Mouse (Mus musculus) intestine, postnatal 0 days (tissue): ENCODE results near the gene Mansc1. TPM values are rescaled to one million over a fixed set of nuclear protein-coding genes. Genes with fewer than 3 reads are reported as not detected.

Source experiments
- ATAC-seq: fragments of 200-750 bp; cut with Nextera tagmentation; 2 replicates; pipeline ENCODE4 v1.8.0; 2017; ENCODE audit warnings: mild to moderate bottlenecking, moderate TSS enrichment, moderate library complexity
- H3K27ac ChIP-seq: fragments of 300-500 bp; sonication (generic); 2 replicates; pipeline ENCODE4 v1.5.1; 2014; ENCODE audit warnings: mild to moderate bottlenecking, low read depth, low read length, moderate library complexity
- H3K27me3 ChIP-seq: fragments of 300-500 bp; sonication (generic); replicated peaks from 2 replicates; pipeline ENCODE4 v1.6.1; 2014; ENCODE audit warnings: low read length, mixed read lengths; ENCODE audit not compliant: control insufficient read depth, insufficient read depth
- H3K36me3 ChIP-seq: fragments of 300-500 bp; sonication (generic); 2 replicates; pipeline ENCODE4 v1.6.1; 2014; ENCODE audit warnings: mild to moderate bottlenecking, moderate library complexity; ENCODE audit not compliant: control insufficient read depth, insufficient read depth
- H3K4me1 ChIP-seq: fragments of 300-500 bp; sonication (generic); replicated peaks from 2 replicates; pipeline ENCODE4 v1.6.1; 2014; ENCODE audit warnings: antibody characterized with exemption, low read length, mixed read lengths; ENCODE audit not compliant: control insufficient read depth, insufficient read depth
- H3K4me2 ChIP-seq: fragments of 300-500 bp; sonication (generic); replicated peaks from 2 replicates; pipeline ENCODE4 v1.6.1; 2014; ENCODE audit warnings: low read depth, mild to moderate bottlenecking, moderate library complexity
- H3K4me3 ChIP-seq: fragments of 300-500 bp; sonication (generic); 2 replicates; pipeline ENCODE4 v1.5.1; 2014; ENCODE audit warnings: low read depth, low read length
- H3K9ac ChIP-seq: fragments of 300-500 bp; sonication (generic); 2 replicates; pipeline ENCODE4 v1.6.1; 2014; ENCODE audit warnings: mild to moderate bottlenecking, low read depth, low read length
- H3K9me3 ChIP-seq: fragments of 300-500 bp; sonication (generic); 2 replicates; pipeline ENCODE4 v1.6.1; 2016; ENCODE audit warnings: mixed run types; ENCODE audit not compliant: control insufficient read depth
- CTCF ChIP-seq: sonication (generic); IDR thresholded peaks from 2 replicates; pipeline ENCODE4 v1.5.1; 2016; ENCODE audit warnings: low read depth, mild to moderate bottlenecking, control low read depth, antibody characterized with exemption, moderate library complexity
- WGBS: fragments of 180-500 bp; shearing (Covaris S2); extraction: QIAGEN DNeasy Blood & Tissue Kit; methylation state at CpG from one replicate; pipeline ENCODE4 v1.1.7; 2014; 5-methylcytosine and 5-hydroxymethylcytosine counted together
- polyA plus RNA-seq: library from polyadenylated mRNA; unstranded; fragments of >200 nt; fragmentation: Nextera tagmentation; extraction: Ambion mirVana; gene quantifications from 2 replicates; pipeline ENCODE4 v1.2.1, GENCODE M21; 2015

The Mansc1 gene
- polyA plus RNA-seq, 1 experiment from 2014 or later: 6.5 TPM

DNA sequence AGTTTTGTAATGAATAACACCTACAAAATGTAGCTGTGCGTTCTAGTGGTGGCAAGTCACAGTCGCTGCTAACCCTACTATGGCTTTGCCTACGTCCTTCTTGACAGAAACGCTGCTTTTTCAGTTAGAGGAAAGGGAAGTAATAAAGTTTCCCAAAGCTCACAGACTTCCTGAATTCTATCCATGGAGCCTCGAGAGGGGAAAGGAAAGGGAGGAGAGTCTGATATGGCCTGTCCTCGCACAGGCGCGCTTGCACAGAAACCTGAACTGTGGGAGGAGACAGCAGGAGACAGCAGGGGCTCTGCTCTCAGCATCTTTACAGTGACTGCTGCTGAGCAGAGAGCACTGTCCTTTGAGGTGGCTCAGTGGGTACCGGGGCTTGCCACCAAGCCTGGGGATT, 1.8 kb downstream of the Mansc1 start:
- no peaks in the 10 kb centered on the region for H3K4me1 ChIP-seq
- no peak overlapping the region for H3K4me2 ChIP-seq
- H3K36me3 ChIP-seq: no peaks in the 10 kb centered on the region
- H3K9ac ChIP-seq: no peak overlapping the region
- no peak overlapping the region for H3K27ac ChIP-seq
- no peaks in the 10 kb centered on the region for H3K27me3 ChIP-seq
- 64% methylated on average over 9 of the region's 9 CpGs for WGBS
- no peaks in the 10 kb centered on the region for H3K9me3 ChIP-seq
- no peak for TF ChIP-seq CTCF
- ATAC-seq: no peak
- H3K4me3 ChIP-seq: no peak overlapping the region

DNA sequence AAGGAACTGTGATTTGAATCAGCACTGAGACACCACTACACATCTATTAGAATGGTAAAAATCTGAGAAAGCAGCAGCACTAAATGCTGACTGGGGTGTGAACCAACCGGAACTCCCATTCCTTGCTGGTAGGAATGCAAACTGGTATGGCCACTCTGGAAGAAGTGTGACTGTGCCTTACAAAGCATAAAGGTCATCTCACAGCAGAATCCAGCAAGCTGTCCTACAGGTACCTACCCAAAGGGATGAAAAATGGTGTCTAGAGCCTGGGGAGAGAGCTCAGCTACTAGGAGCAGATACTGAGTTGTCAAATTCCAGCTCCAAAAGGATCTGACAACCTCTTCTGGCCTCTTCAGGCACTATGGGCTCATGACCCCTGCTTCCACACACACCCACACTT, 5.7 kb downstream of the Mansc1 start:
- 58% methylated on average over 1 of the region's 1 CpGs for WGBS
- H3K27me3 ChIP-seq: no peaks in the 10 kb centered on the region
- no peaks in the 10 kb centered on the region for H3K9me3 ChIP-seq
- no peak overlapping the region for H3K4me3 ChIP-seq
- no peak overlapping the region for H3K27ac ChIP-seq
- H3K4me2 ChIP-seq: no peak overlapping the region
- ATAC-seq: no peak
- no peaks in the 10 kb centered on the region for H3K36me3 ChIP-seq
- no peak for TF ChIP-seq CTCF
- H3K4me1 ChIP-seq: no peaks in the 10 kb centered on the region
- H3K9ac ChIP-seq: no peak overlapping the region

DNA sequence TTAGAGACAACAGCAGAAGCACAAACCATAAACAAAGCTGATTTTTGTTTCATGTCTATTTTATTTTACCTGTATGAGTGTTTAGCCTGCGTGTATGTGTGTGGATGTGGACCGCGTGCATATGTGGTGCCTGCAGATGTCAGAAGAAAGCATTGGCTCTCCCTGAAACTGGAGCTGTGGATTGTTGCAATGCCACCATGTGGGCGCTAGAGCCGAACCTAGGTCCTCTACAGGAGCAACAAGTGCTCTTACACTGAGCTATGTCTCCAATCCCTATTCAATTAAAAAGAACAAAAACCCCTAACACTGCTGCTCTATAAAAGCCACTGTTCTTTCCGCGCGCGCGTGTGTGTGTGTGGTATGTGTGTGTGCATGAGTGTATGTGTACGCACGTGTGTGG, 6.9 kb downstream of the Mansc1 start:
- TF ChIP-seq CTCF: no peak
- H3K9me3 ChIP-seq: no peaks in the 10 kb centered on the region
- H3K27me3 ChIP-seq: no peaks in the 10 kb centered on the region
- H3K27ac ChIP-seq: no peak overlapping the region
- H3K4me1 ChIP-seq: no peaks in the 10 kb centered on the region
- no peak for ATAC-seq
- no peak overlapping the region for H3K9ac ChIP-seq
- no peaks in the 10 kb centered on the region for H3K36me3 ChIP-seq
- H3K4me2 ChIP-seq: no peak overlapping the region
- WGBS: 79% methylated on average over 12 of the region's 12 CpGs
- no peak overlapping the region for H3K4me3 ChIP-seq

DNA sequence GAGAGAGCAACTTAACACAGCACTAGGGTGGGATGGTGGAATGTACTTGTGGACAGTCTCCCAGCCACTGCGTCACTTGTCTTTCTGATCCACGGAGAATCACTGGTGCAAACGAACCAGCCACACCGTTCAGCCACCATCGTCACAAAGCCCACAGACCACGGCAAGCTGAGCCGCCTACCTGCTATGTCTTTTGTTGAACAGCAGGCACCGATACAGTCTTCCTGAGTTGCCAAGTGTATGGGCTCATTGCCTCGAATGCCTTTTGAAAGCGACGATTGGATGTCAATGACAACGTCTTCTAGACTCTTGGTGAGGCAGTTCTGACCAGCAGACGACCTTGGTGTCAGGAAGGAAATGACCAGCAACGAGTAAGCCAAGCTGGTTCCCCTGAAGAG, 10.7 kb downstream of the Mansc1 start:
- 79% methylated on average over 14 of the region's 14 CpGs for WGBS
- Histone ChIP-seq H3K9ac (no peak overlapping the region), H3K9me3 (no peaks in the 10 kb centered on the region), H3K27me3 (no peaks in the 10 kb centered on the region), H3K4me1 (no peaks in the 10 kb centered on the region), H3K36me3 (no peaks in the 10 kb centered on the region), H3K4me3 (no peak overlapping the region), H3K4me2 (no peak overlapping the region), H3K27ac (no peak overlapping the region)
- ATAC-seq: no peak
- TF ChIP-seq CTCF: no peak

DNA sequence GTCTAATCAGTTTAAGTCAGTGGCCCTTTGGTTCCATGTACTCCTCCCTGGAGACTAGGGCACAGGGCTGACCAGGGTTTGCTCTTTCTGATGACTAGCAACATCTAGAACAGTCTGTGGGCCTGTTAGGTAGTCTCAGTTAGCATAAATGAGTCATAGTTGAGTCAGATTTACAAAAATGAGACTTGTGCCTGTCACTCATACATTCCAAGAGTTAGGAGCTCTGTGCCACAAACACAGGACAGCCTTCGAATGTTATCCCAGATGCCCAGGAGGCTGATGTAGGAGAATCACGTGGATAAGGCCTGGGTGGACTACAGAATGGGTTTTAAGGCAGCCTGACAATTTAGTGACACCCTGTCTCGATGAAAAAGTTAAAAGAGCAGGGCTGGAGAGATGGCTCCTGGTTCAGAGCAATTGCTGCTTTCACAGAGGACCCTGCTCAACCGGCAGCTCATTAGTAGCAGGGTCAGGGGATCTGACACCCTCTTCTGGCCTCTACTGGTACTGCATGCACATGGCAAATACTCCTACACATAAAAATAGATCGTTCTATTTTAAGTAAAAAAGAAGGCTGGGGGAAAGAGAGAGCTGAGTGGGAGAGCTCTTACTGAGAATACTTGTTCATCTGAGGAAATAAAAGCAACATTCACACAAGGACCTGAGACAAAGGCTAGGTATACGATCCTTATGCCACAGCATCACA, 11.3 kb downstream of the Mansc1 start:
- Histone ChIP-seq H3K4me3 (no peak overlapping the region), H3K9me3 (no peaks in the 10 kb centered on the region), H3K27ac (no peak overlapping the region), H3K9ac (no peak overlapping the region), H3K27me3 (no peaks in the 10 kb centered on the region), H3K4me2 (no peak overlapping the region), H3K4me1 (no peaks in the 10 kb centered on the region), H3K36me3 (no peaks in the 10 kb centered on the region)
- 67% methylated on average over 6 of the region's 6 CpGs for WGBS
- no peak for ATAC-seq
- TF ChIP-seq CTCF: peak; percentile 68

DNA sequence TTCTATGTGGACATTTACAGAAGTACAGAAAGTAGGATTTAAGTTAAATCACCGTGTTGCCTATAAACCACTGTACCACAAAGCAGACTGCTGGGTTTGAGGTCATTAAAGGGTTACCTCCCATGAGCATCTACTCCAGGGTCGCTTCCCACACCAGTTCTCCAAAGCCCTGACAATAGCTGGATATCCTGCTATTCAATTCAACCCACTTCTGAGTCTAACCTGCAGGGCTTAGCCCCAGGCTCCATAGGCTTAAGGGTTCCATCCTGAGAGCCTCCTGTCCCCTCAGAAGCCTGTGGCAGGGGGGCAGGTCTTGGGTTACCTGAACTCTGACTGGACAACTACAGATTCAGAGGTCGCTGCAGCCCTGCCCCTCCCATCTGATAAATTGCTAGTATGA, 12.2 kb downstream of the Mansc1 start:
- WGBS: 67% methylated on average over 3 of the region's 3 CpGs
- ATAC-seq: no peak
- H3K27ac ChIP-seq: no peak overlapping the region
- no peaks in the 10 kb centered on the region for H3K27me3 ChIP-seq
- no peak overlapping the region for H3K4me3 ChIP-seq
- no peak overlapping the region for H3K4me2 ChIP-seq
- no peaks in the 10 kb centered on the region for H3K4me1 ChIP-seq
- H3K9ac ChIP-seq: no peak overlapping the region
- H3K36me3 ChIP-seq: no peaks in the 10 kb centered on the region
- H3K9me3 ChIP-seq: no peaks in the 10 kb centered on the region
- no peak for TF ChIP-seq CTCF

DNA sequence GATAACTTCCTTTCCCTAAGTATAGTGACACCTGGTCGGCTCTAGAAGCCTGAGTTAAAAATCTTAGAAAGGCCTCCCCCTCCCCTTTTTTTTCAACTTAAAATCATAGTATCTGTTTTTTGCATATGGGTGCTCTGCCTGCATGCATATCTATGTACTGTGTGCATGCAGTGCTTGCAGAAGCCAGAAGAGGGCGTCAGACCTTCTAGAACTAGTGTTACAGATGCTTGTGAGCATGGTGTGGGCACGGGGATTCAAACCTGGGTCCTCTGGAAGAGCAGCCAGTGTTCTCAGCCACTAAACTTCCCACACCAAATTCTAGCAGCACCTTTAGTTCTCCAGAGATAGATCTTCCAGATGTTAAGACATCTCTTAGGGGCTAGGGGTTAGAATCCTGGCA, 14.7 kb downstream of the Mansc1 start:
- Histone ChIP-seq H3K27me3 (no peaks in the 10 kb centered on the region), H3K4me1 (no peaks in the 10 kb centered on the region), H3K27ac (no peak overlapping the region), H3K4me3 (no peak overlapping the region), H3K9ac (no peak overlapping the region), H3K36me3 (no peaks in the 10 kb centered on the region), H3K9me3 (no peaks in the 10 kb centered on the region), H3K4me2 (no peak overlapping the region)
- WGBS: 53% methylated on average over 3 of the region's 3 CpGs
- TF ChIP-seq CTCF: peak; percentile 24; the same call in 1 of the 2 replicates
- ATAC-seq: no peak
